Mouse (Mus musculus): ENCODE results near the gene Kcnj15. TPM values are rescaled to one million over a fixed set of nuclear protein-coding genes. Genes with fewer than 3 reads are reported as not detected.

The Kcnj15 gene
- polyA plus RNA-seq, 1 experiment from 2014 or later, result 3.1 TPM

- 49% methylated on average over 3 of the region's 3 CpGs for WGBS
- ATAC-seq (replicated peaks; ENCODE audit: extremely low read depth, insufficient read depth, low FRiP score), result no peak
- Histone ChIP-seq H3K4me3 (ENCODE audit: low read length) (no peak overlapping the region), H3K27me3 (ENCODE audit: control insufficient read depth, insufficient read depth, low read length) (no peaks in the 10 kb centered on the region), H3K4me1 (ENCODE audit: control insufficient read depth, insufficient read depth, low read length) (peaks cover 3% of the 10 kb centered on the region; the same call in 1 of the 2 replicates), H3K36me3 (ENCODE audit: control insufficient read depth, insufficient read depth) (no peaks in the 10 kb centered on the region), H3K9ac (ENCODE audit: low read length) (no peak overlapping the region), H3K9me3 (replicated peaks; ENCODE audit: control insufficient read depth, low read length) (peaks cover 6% of the 10 kb centered on the region; the same call in 1 of the 2 replicates), H3K4me2 (ENCODE audit: low read depth, low read length) (peak overlapping the region; percentile 29; the same call in 1 of the 2 replicates), H3K27ac (ENCODE audit: low read length) (no peak overlapping the region)
Measured at GRCm38 (mm10) chr16:95297651-95298050, 40.3 kb downstream of the Kcnj15 start.

DNA sequence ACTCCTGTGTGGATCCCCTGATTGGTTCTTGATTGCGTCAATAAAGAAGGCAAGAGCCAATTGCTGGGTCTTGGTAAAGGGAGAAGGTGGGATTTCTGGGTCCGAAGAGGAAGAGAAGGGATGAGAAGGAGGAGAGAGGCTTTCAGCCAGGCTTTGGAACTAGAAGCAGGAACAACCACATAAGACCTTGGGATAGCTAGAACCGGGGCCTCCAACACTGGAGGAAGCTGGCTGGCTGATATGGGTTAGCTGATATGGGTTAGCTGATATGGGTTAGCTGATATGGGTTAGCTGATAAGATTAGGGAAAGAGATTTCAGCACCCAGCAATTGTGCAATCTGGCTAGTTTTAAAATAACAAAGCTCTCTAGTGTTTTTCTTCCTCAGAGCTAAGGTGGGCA lies 44.3 kb downstream of the Kcnj15 start:
- Histone ChIP-seq H3K9ac (ENCODE audit: low read length) (no peak overlapping the region), H3K4me3 (ENCODE audit: low read length) (no peak overlapping the region), H3K4me2 (ENCODE audit: low read depth, low read length) (no peak overlapping the region), H3K9me3 (replicated peaks; ENCODE audit: control insufficient read depth, low read length) (peaks cover 4% of the 10 kb centered on the region; the same call in 1 of the 2 replicates), H3K27me3 (ENCODE audit: control insufficient read depth, insufficient read depth, low read length) (no peaks in the 10 kb centered on the region), H3K36me3 (ENCODE audit: control insufficient read depth, insufficient read depth) (no peaks in the 10 kb centered on the region), H3K4me1 (ENCODE audit: control insufficient read depth, insufficient read depth, low read length) (peaks cover 4% of the 10 kb centered on the region), H3K27ac (ENCODE audit: low read length) (no peak overlapping the region)
- WGBS, result 60% methylated on average over 3 of the region's 3 CpGs
- ATAC-seq (replicated peaks; ENCODE audit: extremely low read depth, insufficient read depth, low FRiP score), result no peak

- peaks cover 4% of the 10 kb centered on the region; the same call in 1 of the 2 replicates for H3K9me3 ChIP-seq (replicated peaks; ENCODE audit: control insufficient read depth, low read length)
- H3K4me2 ChIP-seq (ENCODE audit: low read depth, low read length), result no peak overlapping the region
- H3K27ac ChIP-seq (ENCODE audit: low read length), result peak overlapping the region; percentile 81
- H3K9ac ChIP-seq (ENCODE audit: low read length), result no peak overlapping the region
- 27% methylated on average over 9 of the region's 9 CpGs for WGBS
- H3K27me3 ChIP-seq (ENCODE audit: control insufficient read depth, insufficient read depth, low read length), result no peaks in the 10 kb centered on the region
- no peak overlapping the region for H3K4me3 ChIP-seq (ENCODE audit: low read length)
- peak; percentile 77 for ATAC-seq (replicated peaks; ENCODE audit: extremely low read depth, insufficient read depth, low FRiP score)
- peaks cover 4% of the 10 kb centered on the region for H3K4me1 ChIP-seq (ENCODE audit: control insufficient read depth, insufficient read depth, low read length)
- H3K36me3 ChIP-seq (ENCODE audit: control insufficient read depth, insufficient read depth), result no peaks in the 10 kb centered on the region
Measured at GRCm38 (mm10) chr16:95303676-95304075, 46.3 kb downstream of the Kcnj15 start.

- ATAC-seq (replicated peaks; ENCODE audit: extremely low read depth, insufficient read depth, low FRiP score), result no peak
- no peaks in the 10 kb centered on the region for H3K9me3 ChIP-seq (replicated peaks; ENCODE audit: control insufficient read depth, low read length)
- no peak overlapping the region for H3K4me2 ChIP-seq (ENCODE audit: low read depth, low read length)
- no peak overlapping the region for H3K9ac ChIP-seq (ENCODE audit: low read length)
- peaks cover 4% of the 10 kb centered on the region for H3K4me1 ChIP-seq (ENCODE audit: control insufficient read depth, insufficient read depth, low read length)
- H3K27me3 ChIP-seq (ENCODE audit: control insufficient read depth, insufficient read depth, low read length), result no peaks in the 10 kb centered on the region
- no peaks in the 10 kb centered on the region for H3K36me3 ChIP-seq (ENCODE audit: control insufficient read depth, insufficient read depth)
- 74% methylated on average over 3 of the region's 3 CpGs for WGBS
- no peak overlapping the region for H3K27ac ChIP-seq (ENCODE audit: low read length)
- no peak overlapping the region for H3K4me3 ChIP-seq (ENCODE audit: low read length)
Measured at GRCm38 (mm10) chr16:95307823-95308360, 50.5 kb downstream of the Kcnj15 start.

GRCm38 (mm10) chr16:95321945-95322625 lies 64.7 kb downstream of the Kcnj15 start:
- Histone ChIP-seq H3K4me3 (ENCODE audit: low read length) (no peak overlapping the region), H3K27ac (ENCODE audit: low read length) (peak overlapping the region; percentile 70), H3K27me3 (ENCODE audit: control insufficient read depth, insufficient read depth, low read length) (no peaks in the 10 kb centered on the region), H3K9me3 (replicated peaks; ENCODE audit: control insufficient read depth, low read length) (no peaks in the 10 kb centered on the region), H3K4me1 (ENCODE audit: control insufficient read depth, insufficient read depth, low read length) (peaks cover 5% of the 10 kb centered on the region; the same call in 1 of the 2 replicates), H3K4me2 (ENCODE audit: low read depth, low read length) (no peak overlapping the region), H3K9ac (ENCODE audit: low read length) (no peak overlapping the region), H3K36me3 (ENCODE audit: control insufficient read depth, insufficient read depth) (no peaks in the 10 kb centered on the region)
- peak; percentile 73 for ATAC-seq (replicated peaks; ENCODE audit: extremely low read depth, insufficient read depth, low FRiP score)
- 37% methylated on average over 9 of the region's 9 CpGs for WGBS

DNA sequence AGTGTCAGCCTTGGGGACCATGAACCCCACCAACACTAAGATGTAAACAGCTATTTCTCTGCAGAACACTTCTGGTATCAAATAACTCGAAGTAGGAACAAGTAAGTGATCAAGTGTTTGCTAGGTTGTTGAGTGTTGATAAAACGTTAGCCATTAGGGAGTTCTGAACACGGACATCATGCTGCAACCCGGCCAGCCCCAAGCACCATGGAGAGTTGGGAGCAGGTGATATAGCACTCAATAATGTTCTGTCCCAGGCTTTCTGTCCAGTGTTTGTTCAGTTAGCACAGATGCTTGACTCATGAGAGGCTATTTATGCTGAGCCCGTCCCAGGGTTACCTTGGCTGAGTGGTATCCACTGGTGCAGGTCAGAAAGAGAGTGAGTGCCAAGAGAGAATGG lies 74.8 kb downstream of the Kcnj15 start:
- Histone ChIP-seq H3K9ac (ENCODE audit: low read length) (no peak overlapping the region), H3K36me3 (ENCODE audit: control insufficient read depth, insufficient read depth) (no peaks in the 10 kb centered on the region), H3K4me3 (ENCODE audit: low read length) (no peak overlapping the region), H3K4me1 (ENCODE audit: control insufficient read depth, insufficient read depth, low read length) (no peaks in the 10 kb centered on the region), H3K27ac (ENCODE audit: low read length) (no peak overlapping the region), H3K4me2 (ENCODE audit: low read depth, low read length) (no peak overlapping the region), H3K9me3 (replicated peaks; ENCODE audit: control insufficient read depth, low read length) (no peaks in the 10 kb centered on the region), H3K27me3 (ENCODE audit: control insufficient read depth, insufficient read depth, low read length) (no peaks in the 10 kb centered on the region)
- WGBS, result 61% methylated on average over 5 of the region's 5 CpGs
- ATAC-seq (replicated peaks; ENCODE audit: extremely low read depth, insufficient read depth, low FRiP score), result no peak

DNA sequence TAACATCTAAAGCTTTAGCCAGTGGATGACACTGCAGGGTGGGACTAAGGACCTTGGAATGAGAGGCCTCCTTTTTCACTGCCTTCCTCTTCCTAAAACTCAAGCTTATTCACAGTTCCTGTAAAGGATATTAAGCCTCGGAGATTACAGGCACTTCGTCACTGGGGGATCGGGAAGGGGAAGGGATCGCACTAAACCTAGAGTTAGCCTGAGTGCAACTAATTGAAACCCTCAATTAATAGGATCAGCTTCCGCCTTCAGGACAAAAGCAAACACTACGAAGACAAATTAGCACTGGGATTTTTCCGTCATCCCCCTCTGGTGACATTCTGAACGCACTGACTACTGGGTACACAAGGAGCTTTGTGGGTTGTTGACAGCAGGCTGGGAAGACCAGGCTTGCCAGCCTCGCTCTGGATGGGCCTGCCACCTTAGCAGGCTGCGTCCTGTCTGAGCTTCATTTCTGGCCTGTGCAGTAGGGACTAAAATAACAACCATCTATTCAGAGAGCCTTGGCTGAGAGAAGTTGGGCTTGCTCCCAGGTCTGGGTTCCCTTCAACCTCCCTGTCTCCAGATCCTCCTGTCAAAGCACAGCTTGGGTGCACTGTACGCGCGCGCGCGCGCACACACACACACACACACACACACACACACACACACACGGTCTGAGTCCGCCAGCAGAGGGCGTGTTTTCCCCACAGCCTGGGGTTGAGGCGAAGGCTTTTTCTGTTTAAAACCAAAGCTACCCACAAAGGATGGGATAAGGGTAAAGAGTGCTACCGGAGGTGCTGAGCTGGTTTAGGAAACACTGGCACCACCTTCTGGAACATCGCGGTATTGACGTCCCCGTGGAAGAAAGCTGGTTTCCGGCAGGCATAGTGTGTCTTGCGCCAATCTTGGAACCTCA lies 83.8 kb downstream of the Kcnj15 start:
- Histone ChIP-seq H3K9me3 (replicated peaks; ENCODE audit: control insufficient read depth, low read length) (no peaks in the 10 kb centered on the region), H3K27me3 (ENCODE audit: control insufficient read depth, insufficient read depth, low read length) (no peaks in the 10 kb centered on the region), H3K9ac (ENCODE audit: low read length) (peak overlapping the region; percentile 20; the same call in 1 of the 2 replicates), H3K27ac (ENCODE audit: low read length) (peak overlapping the region; percentile 72), H3K4me2 (ENCODE audit: low read depth, low read length) (peak overlapping the region; percentile 52), H3K36me3 (ENCODE audit: control insufficient read depth, insufficient read depth) (no peaks in the 10 kb centered on the region), H3K4me3 (ENCODE audit: low read length) (peak overlapping the region; percentile 14; the same call in 1 of the 2 replicates), H3K4me1 (ENCODE audit: control insufficient read depth, insufficient read depth, low read length) (peaks cover 13% of the 10 kb centered on the region)
- peak; percentile 81 for ATAC-seq (replicated peaks; ENCODE audit: extremely low read depth, insufficient read depth, low FRiP score)
- WGBS, result 18% methylated on average over 28 of the region's 28 CpGs

DNA sequence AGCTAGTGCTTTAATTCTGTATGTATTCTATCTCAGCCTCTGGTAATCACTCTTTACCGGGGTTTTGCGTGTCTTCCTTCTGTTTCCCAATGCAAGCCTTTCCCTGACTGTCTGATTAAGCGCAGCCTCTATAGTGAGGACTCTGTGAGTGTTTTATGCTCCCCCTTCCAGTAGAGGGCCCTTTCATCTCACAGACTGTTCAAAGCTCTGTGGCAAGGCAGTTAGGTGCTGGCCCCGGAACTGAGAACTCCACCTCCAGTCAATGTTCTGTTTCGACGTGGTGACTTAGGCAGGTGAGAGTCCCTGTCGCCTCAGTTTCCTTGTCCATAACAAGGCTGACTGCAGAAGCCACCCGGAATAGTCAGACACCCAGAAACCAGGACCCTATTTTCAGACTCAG lies 84.7 kb downstream of the Kcnj15 start:
- Histone ChIP-seq H3K4me3 (ENCODE audit: low read length) (no peak overlapping the region), H3K4me2 (ENCODE audit: low read depth, low read length) (no peak overlapping the region; the same call in 1 of the 2 replicates), H3K27me3 (ENCODE audit: control insufficient read depth, insufficient read depth, low read length) (no peaks in the 10 kb centered on the region), H3K9me3 (replicated peaks; ENCODE audit: control insufficient read depth, low read length) (no peaks in the 10 kb centered on the region), H3K27ac (ENCODE audit: low read length) (peak overlapping the region; percentile 31), H3K4me1 (ENCODE audit: control insufficient read depth, insufficient read depth, low read length) (peaks cover 18% of the 10 kb centered on the region), H3K36me3 (ENCODE audit: control insufficient read depth, insufficient read depth) (no peaks in the 10 kb centered on the region), H3K9ac (ENCODE audit: low read length) (0 out of 2 replicates have a peak overlapping the region, but pooled peaks have one; percentile 20)
- no peak for ATAC-seq (replicated peaks; ENCODE audit: extremely low read depth, insufficient read depth, low FRiP score)
- 57% methylated on average over 8 of the region's 8 CpGs for WGBS

Data from heart, embryonic 16.5 days (tissue).